Mouse (Mus musculus) spleen, adult 2 months (tissue): ENCODE data around the gene Slc6a9. TPM values are rescaled to one million over a fixed set of nuclear protein-coding genes. Genes with fewer than 3 reads are reported as not detected.
A peak's percentile ranks its signal among the peaks of the same experiment; 100 is the strongest.

Source experiments
- DNase-seq, 2 experiments: peaks; one replicate each; pipeline versions ENCODE4 v3.0.0 to v3.0.0-alpha.2; 2012 to 2021; ENCODE audit warnings: low spot score in 2 of 2, low read depth in 1 of 2
- H3K27ac ChIP-seq: fragments of 200-500 bp; 2 replicates; pipeline ENCODE4 v1.5.1; 2012; ENCODE audit warnings: low read length, inconsistent platforms; ENCODE audit not compliant: insufficient read depth
- H3K27me3 ChIP-seq: fragments of 200-500 bp; 2 replicates; pipeline ENCODE4 v1.6.1; 2012; ENCODE audit warnings: mild to moderate bottlenecking, moderate library complexity, low read length, inconsistent platforms; ENCODE audit not compliant: control insufficient read depth, insufficient read depth
- H3K36me3 ChIP-seq: fragments of 200-500 bp; 2 replicates; pipeline ENCODE4 v1.6.1; 2012; ENCODE audit warnings: mild to moderate bottlenecking, low read length, inconsistent platforms; ENCODE audit not compliant: control insufficient read depth, insufficient read depth
- H3K4me1 ChIP-seq: fragments of 200-500 bp; 2 replicates; pipeline ENCODE4 v1.6.1; 2011; ENCODE audit warnings: inconsistent platforms; ENCODE audit not compliant: control insufficient read depth, insufficient read depth, insufficient read length
- H3K4me3 ChIP-seq: fragments of 200-500 bp; 2 replicates; pipeline ENCODE4 v1.5.1; 2011; ENCODE audit warnings: mild to moderate bottlenecking, inconsistent platforms; ENCODE audit not compliant: insufficient read depth, insufficient read length; ENCODE audit errors: extremely low read depth
- CTCF ChIP-seq: fragments of 200-500 bp; IDR thresholded peaks from 2 replicates; pipeline ENCODE4 v1.5.1; 2011; ENCODE audit warnings: mild to moderate bottlenecking, inconsistent platforms; ENCODE audit not compliant: insufficient read depth, insufficient read length, insufficient replicate concordance; ENCODE audit errors: extremely low read depth
- POLR2A ChIP-seq: fragments of 200-500 bp; IDR thresholded peaks from 2 replicates; pipeline ENCODE4 v1.6.1; 2011; ENCODE audit warnings: low read depth, low read length, inconsistent platforms
- WGBS: fragments of 180-500 bp; shearing (Covaris S2); methylation state at CpG from one replicate; pipeline ENCODE4 v1.1.7; 2018; 5-methylcytosine and 5-hydroxymethylcytosine counted together
- polyA plus RNA-seq: library from polyadenylated mRNA; depleted of rRNA; stranded (reverse); fragments of >200 nt; gene quantifications from 2 replicates; pipeline ENCODE4 v1.2.3, GENCODE M21; 2012

Gene Slc6a9
- polyA plus RNA-seq, 1 experiment = 68.5 TPM

- 5% methylated on average over 80 of the region's 103 CpGs for WGBS
- Histone ChIP-seq H3K4me3 (peak within 1 kb of the TSS; percentile 27; the same call in 1 of the 2 replicates), H3K27me3 (peaks cover 4% of the 10 kb centered on the region; the same call in 1 of the 2 replicates), H3K4me1 (peaks cover 10% of the 10 kb centered on the region; the same call in 1 of the 2 replicates), H3K27ac (no peak within 1 kb of the TSS), H3K36me3 (peaks cover 13% of the 10 kb centered on the region; the same call in 1 of the 2 replicates)
- no peak for DNase-seq
- TF ChIP-seq POLR2A (no peak), CTCF (no peak)
Measured at GRCm38 (mm10) chr4:117882701-117883691, 48.7 kb downstream of the Slc6a9 start, which contains the start of gene B4galt2. Gene B4galt2 (minus strand): TSS chr4:117883487.

GRCm38 (mm10) chr4:117884146-117884545 is 49.8 kb downstream of the Slc6a9 start:
- TF ChIP-seq POLR2A (no peak), CTCF (no peak)
- WGBS = 87% methylated on average over 1 of the region's 1 CpGs
- no peak overlapping the region for H3K27ac ChIP-seq
- DNase-seq = no peak
- no peak overlapping the region for H3K4me3 ChIP-seq
- peaks cover 4% of the 10 kb centered on the region; the same call in 1 of the 2 replicates for H3K27me3 ChIP-seq
- H3K4me1 ChIP-seq = peaks cover 10% of the 10 kb centered on the region; the same call in 1 of the 2 replicates
- peaks cover 13% of the 10 kb centered on the region; the same call in 1 of the 2 replicates for H3K36me3 ChIP-seq

- TF ChIP-seq POLR2A = no peak
- TF ChIP-seq CTCF = no peak
- no peak overlapping the region for H3K27ac ChIP-seq
- 95% methylated on average over 10 of the region's 10 CpGs for WGBS
- H3K36me3 ChIP-seq = peaks cover 15% of the 10 kb centered on the region; the same call in 1 of the 2 replicates
- peaks cover 4% of the 10 kb centered on the region; the same call in 1 of the 2 replicates for H3K27me3 ChIP-seq
- no peak for DNase-seq
- H3K4me3 ChIP-seq = no peak overlapping the region
- peaks cover 10% of the 10 kb centered on the region; the same call in 1 of the 2 replicates for H3K4me1 ChIP-seq
Measured at GRCm38 (mm10) chr4:117885093-117885492, 50.8 kb downstream of the Slc6a9 start.

GRCm38 (mm10) chr4:117885994-117886393 is 51.7 kb downstream of the Slc6a9 start:
- H3K4me1 ChIP-seq = peaks cover 12% of the 10 kb centered on the region; the same call in 1 of the 2 replicates
- DNase-seq = no peak
- no peak overlapping the region for H3K27ac ChIP-seq

GRCm38 (mm10) chr4:117886644-117887043 is 52.3 kb downstream of the Slc6a9 start:
- DNase-seq = peak in 1 of 2 experiments; percentile 33
- peaks cover 15% of the 10 kb centered on the region; the same call in 1 of the 2 replicates for H3K4me1 ChIP-seq
- peak overlapping the region; percentile 95 for H3K4me3 ChIP-seq
- peaks cover 4% of the 10 kb centered on the region; the same call in 1 of the 2 replicates for H3K27me3 ChIP-seq
- TF ChIP-seq POLR2A = no peak
- no peak for TF ChIP-seq CTCF
- peaks cover 15% of the 10 kb centered on the region; the same call in 1 of the 2 replicates for H3K36me3 ChIP-seq
- peak overlapping the region; percentile 67; the same call in 1 of the 2 replicates for H3K27ac ChIP-seq
- WGBS = under 1% methylated on average over 24 of the region's 24 CpGs

More at GRCm38 (mm10) chr4:117885994-117886393, 51.7 kb downstream of the Slc6a9 start:
- TF ChIP-seq CTCF = no peak
- no peak for TF ChIP-seq POLR2A
- Histone ChIP-seq H3K27me3 (peaks cover 4% of the 10 kb centered on the region; the same call in 1 of the 2 replicates), H3K36me3 (peaks cover 15% of the 10 kb centered on the region; the same call in 1 of the 2 replicates), H3K4me3 (no peak overlapping the region)
- WGBS = 80% methylated on average over 9 of the region's 9 CpGs

GRCm38 (mm10) chr4:117887133-117887532 is 52.8 kb downstream of the Slc6a9 start, which contains the start of gene Atp6v0b:
Gene Atp6v0b (minus strand): TSS chr4:117887333.
- peak within 1 kb of the TSS; percentile 67 for H3K27ac ChIP-seq
- H3K4me1 ChIP-seq = peaks cover 15% of the 10 kb centered on the region; the same call in 1 of the 2 replicates
- TF ChIP-seq POLR2A (peak; percentile 63), CTCF (no peak)
- peak; percentile 75 to 96 for DNase-seq
- peaks cover 15% of the 10 kb centered on the region; the same call in 1 of the 2 replicates for H3K36me3 ChIP-seq
- H3K27me3 ChIP-seq = peaks cover 4% of the 10 kb centered on the region; the same call in 1 of the 2 replicates
- peak within 1 kb of the TSS; percentile 95 for H3K4me3 ChIP-seq
- WGBS = 1% methylated on average over 37 of the region's 37 CpGs
